Mouse (Mus musculus): ENCODE results near the gene Ube2r2. TPM values are rescaled to one million over a fixed set of nuclear protein-coding genes. Genes with fewer than 3 reads are reported as not detected.

Ube2r2 gene
- polyA plus RNA-seq (2014; fragmentation: Illumina TruSeq; extraction: RNeasy Lipid Tissue Mini Kit (QIAGEN cat#74804); ENCODE audit: low read depth, low replicate concordance), result 212 TPM

GRCm38 (mm10) chr4:41135711-41136453 lies at the start of gene Ube2r2:
Ube2r2 (plus strand) TSS chr4:41135743.

DNA sequence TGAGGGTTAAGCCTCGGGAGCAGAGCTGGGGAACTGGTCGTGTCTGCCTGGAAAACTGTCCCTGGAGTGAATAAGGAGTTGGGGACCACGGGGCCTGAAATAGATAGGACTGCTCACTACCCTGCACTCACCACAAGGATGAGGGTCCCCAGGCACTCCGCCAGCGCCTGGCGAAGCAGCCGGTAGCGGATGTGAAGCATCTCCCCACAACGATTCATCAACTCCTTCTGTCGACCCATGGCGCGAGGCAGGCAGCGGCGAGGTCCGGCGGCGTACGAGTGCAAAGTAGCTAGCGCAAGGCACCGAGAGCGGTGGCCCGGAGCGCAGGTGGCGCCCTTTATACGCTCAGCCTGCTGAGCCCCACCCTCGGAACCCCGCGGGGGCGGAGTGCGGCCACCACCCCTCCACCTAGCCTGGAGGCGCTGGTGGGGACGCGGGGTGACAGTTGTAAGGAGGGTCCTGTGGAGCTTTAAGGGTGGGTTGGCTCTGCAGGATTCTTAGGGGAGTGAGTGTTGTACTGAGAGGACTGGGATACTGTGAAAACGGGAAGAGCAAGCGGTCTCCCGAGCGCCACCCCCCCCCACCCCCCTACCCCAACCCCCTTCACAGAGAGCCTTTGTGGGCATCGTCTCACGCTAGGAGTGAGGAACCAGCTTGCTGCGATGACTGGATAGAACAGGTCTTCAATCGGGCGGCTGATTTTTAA lies 37.5 kb upstream of the Ube2r2 start, which contains the start of gene Aqp3:
TSS of gene Aqp3 (minus strand) at position 313 of the 706 bp plus-strand sequence.

DNA sequence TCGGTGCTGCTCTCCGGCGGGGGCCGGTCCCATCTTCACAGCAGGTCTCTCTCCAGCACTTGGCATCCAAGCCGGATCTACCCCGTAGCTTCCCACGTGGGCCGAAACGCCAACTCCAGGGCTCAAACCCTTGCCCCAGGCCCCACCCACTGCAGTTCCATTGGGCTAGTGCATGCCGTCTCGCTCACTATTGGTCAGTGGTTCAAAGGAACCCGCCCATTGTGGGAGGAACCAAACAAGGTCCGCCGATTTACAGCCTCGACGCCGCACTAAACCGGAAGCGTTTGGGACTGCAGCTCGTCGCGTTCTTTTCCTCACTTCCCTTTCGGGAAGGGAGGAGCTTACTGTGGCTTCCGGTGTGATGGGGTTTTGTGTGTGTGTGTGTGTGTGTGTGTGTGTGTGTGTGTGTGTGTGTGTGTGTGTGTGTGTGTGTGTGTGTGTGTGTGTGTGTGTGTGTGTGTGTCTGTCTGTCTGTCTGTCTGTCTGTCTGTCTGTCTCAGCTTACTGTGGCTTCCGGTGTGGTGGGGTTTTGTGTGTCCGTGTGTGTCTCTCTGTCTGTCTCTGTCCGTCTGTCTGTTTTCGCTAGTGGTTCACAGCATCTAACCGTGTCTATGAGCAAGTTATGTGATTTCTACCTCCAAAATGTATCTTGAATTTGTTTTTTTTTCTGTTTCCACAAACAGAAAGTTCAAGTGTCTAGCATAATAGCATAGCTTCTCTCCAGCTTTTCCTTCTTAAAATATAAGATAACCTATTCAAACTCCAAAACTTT lies 11.2 kb upstream of the Ube2r2 start, which contains the start of gene Nol6:
TSS of gene Nol6 (minus strand) at position 276 of the 772 bp plus-strand sequence.

Other genes with a start within 250 kb of the Ube2r2 start
- gene Spink4, start 215.7 kb upstream of the Ube2r2 start, polyA plus RNA-seq (2014; fragmentation: Illumina TruSeq; extraction: RNeasy Lipid Tissue Mini Kit (QIAGEN cat#74804); ENCODE audit: low read depth, low replicate concordance), result 220 TPM
- gene Bag1, start 187.4 kb upstream of the Ube2r2 start, polyA plus RNA-seq (2014; fragmentation: Illumina TruSeq; extraction: RNeasy Lipid Tissue Mini Kit (QIAGEN cat#74804); ENCODE audit: low read depth, low replicate concordance), result 584 TPM
- 281 TPM for gene Chmp5, start 187.3 kb upstream of the Ube2r2 start, polyA plus RNA-seq (2014; fragmentation: Illumina TruSeq; extraction: RNeasy Lipid Tissue Mini Kit (QIAGEN cat#74804); ENCODE audit: low read depth, low replicate concordance)
- gene Nfx1, start 164.8 kb upstream of the Ube2r2 start, polyA plus RNA-seq (2014; fragmentation: Illumina TruSeq; extraction: RNeasy Lipid Tissue Mini Kit (QIAGEN cat#74804); ENCODE audit: low read depth, low replicate concordance), result 67.5 TPM
- gene Aqp7, start 87.6 kb upstream of the Ube2r2 start, polyA plus RNA-seq (2014; fragmentation: Illumina TruSeq; extraction: RNeasy Lipid Tissue Mini Kit (QIAGEN cat#74804); ENCODE audit: low read depth, low replicate concordance), result 0.60 TPM
- not detected for gene Aqp3, start 37.6 kb upstream of the Ube2r2 start, polyA plus RNA-seq (2014; fragmentation: Illumina TruSeq; extraction: RNeasy Lipid Tissue Mini Kit (QIAGEN cat#74804); ENCODE audit: low read depth, low replicate concordance)
- gene Nol6, start 11.3 kb upstream of the Ube2r2 start, polyA plus RNA-seq (2014; fragmentation: Illumina TruSeq; extraction: RNeasy Lipid Tissue Mini Kit (QIAGEN cat#74804); ENCODE audit: low read depth, low replicate concordance), result 1.5 TPM
- gene Ubap2, start 139.4 kb downstream of the Ube2r2 start, polyA plus RNA-seq (2014; fragmentation: Illumina TruSeq; extraction: RNeasy Lipid Tissue Mini Kit (QIAGEN cat#74804); ENCODE audit: low read depth, low replicate concordance), result 43.2 TPM
- gene Dcaf12, start 179.1 kb downstream of the Ube2r2 start, polyA plus RNA-seq (2014; fragmentation: Illumina TruSeq; extraction: RNeasy Lipid Tissue Mini Kit (QIAGEN cat#74804); ENCODE audit: low read depth, low replicate concordance), result 35.3 TPM
- 56.7 TPM for gene Ubap1, start 213.3 kb downstream of the Ube2r2 start, polyA plus RNA-seq (2014; fragmentation: Illumina TruSeq; extraction: RNeasy Lipid Tissue Mini Kit (QIAGEN cat#74804); ENCODE audit: low read depth, low replicate concordance)

Data from sigmoid colon, adult 10 weeks (tissue).